Mouse (Mus musculus) bone marrow, adult 2 months (tissue): Measurements from ENCODE around the gene Prl2c5. TPM values are rescaled to one million over a fixed set of nuclear protein-coding genes. Genes with fewer than 3 reads are reported as not detected.
"Not testable (repeated sequence)": the region's sequence is repeated elsewhere in the genome, so short reads cannot be mapped to it uniquely, and the experiment has no call there.

Experiments
- H3K27ac ChIP-seq: fragments of 200-500 bp; 2 replicates; pipeline ENCODE4 v1.5.1; 2012; ENCODE audit warnings: low read depth, mild to moderate bottlenecking, control low read depth, inconsistent platforms, low read length; ENCODE audit not compliant: control insufficient read depth, poor library complexity, insufficient read depth
- H3K4me1 ChIP-seq: fragments of 200-500 bp; 2 replicates; pipeline ENCODE4 v1.6.1; 2011; ENCODE audit warnings: low read length; ENCODE audit not compliant: control insufficient read depth, insufficient read depth
- H3K4me3 ChIP-seq: fragments of 200-500 bp; replicated peaks from 2 replicates; pipeline ENCODE3; 2011; ENCODE audit warnings: mild to moderate bottlenecking, low read depth, low read length, control low read depth; ENCODE audit not compliant: control insufficient read depth
- WGBS: fragments of 180-500 bp; shearing (Covaris S2); methylation state at CpG from one replicate; pipeline ENCODE4 v1.1.7; 2018; 5-methylcytosine and 5-hydroxymethylcytosine counted together
- polyA plus RNA-seq: library from polyadenylated mRNA; stranded (reverse); fragments of >200 nt; gene quantifications from 2 replicates; pipeline ENCODE4 v1.2.4, GENCODE M21; 2011; ENCODE audit warnings: low replicate concordance; ENCODE audit not compliant: missing spikeins, insufficient read depth, insufficient read length

The Prl2c5 gene
- polyA plus RNA-seq: not detected in 2 replicates

- H3K4me1 ChIP-seq, H3K27ac ChIP-seq, H3K4me3 ChIP-seq: not testable (repeated sequence)
- WGBS: 55% methylated on average over 2 of the region's 2 CpGs
Observed at GRCm38 (mm10) chr13:13182415-13182814, at the start of gene Prl2c5. Prl2c5 (plus strand) TSS chr13:13182715.

- H3K4me3 ChIP-seq, H3K4me1 ChIP-seq, H3K27ac ChIP-seq: not testable (repeated sequence)
- 63% methylated on average over 5 of the region's 7 CpGs for WGBS
Observed at GRCm38 (mm10) chr13:13162777-13163485, 19.6 kb upstream of the Prl2c5 start.

GRCm38 (mm10) chr13:13168631-13169030, 13.9 kb upstream of the Prl2c5 start:
- H3K4me1 ChIP-seq, H3K27ac ChIP-seq, H3K4me3 ChIP-seq: not testable (repeated sequence)
- WGBS: 69% methylated on average over 2 of the region's 2 CpGs

GRCm38 (mm10) chr13:13173616-13174136, 8.8 kb upstream of the Prl2c5 start:
- not testable (repeated sequence) for H3K4me3 ChIP-seq, H3K4me1 ChIP-seq, H3K27ac ChIP-seq
- WGBS: 61% methylated on average over 1 of the region's 1 CpGs

- not testable (repeated sequence) for H3K27ac ChIP-seq, H3K4me1 ChIP-seq, H3K4me3 ChIP-seq
- 47% methylated on average over 2 of the region's 2 CpGs for WGBS
Observed at GRCm38 (mm10) chr13:13175736-13176135, 6.8 kb upstream of the Prl2c5 start.

GRCm38 (mm10) chr13:13211168-13211567, 28.7 kb downstream of the Prl2c5 start:
- H3K27ac ChIP-seq, H3K4me1 ChIP-seq, H3K4me3 ChIP-seq: not testable (repeated sequence)

GRCm38 (mm10) chr13:13216363-13216762, 33.8 kb downstream of the Prl2c5 start:
- not testable (repeated sequence) for H3K4me1 ChIP-seq, H3K4me3 ChIP-seq, H3K27ac ChIP-seq
- 69% methylated on average over 2 of the region's 2 CpGs for WGBS

GRCm38 (mm10) chr13:13220231-13220630, 37.7 kb downstream of the Prl2c5 start:
- whole genome bisulfite sequencing: 65% methylated on average over 5 of the region's 5 CpGs
- H3K27ac ChIP-seq, H3K4me1 ChIP-seq, H3K4me3 ChIP-seq: not testable (repeated sequence)

- WGBS: 0% methylated on average over 1 of the region's 1 CpGs
- not testable (repeated sequence) for H3K27ac ChIP-seq, H3K4me1 ChIP-seq, H3K4me3 ChIP-seq
Observed at GRCm38 (mm10) chr13:13237456-13237855, 54.9 kb downstream of the Prl2c5 start.

Other genes starting within 250 kb of the Prl2c5 start
- gene Prl2c2, start 177.3 kb upstream of the Prl2c5 start, polyA plus RNA-seq: not detected in 2 replicates
- gene Gpr137b, start 211.3 kb downstream of the Prl2c5 start, polyA plus RNA-seq: 3.5 and 5.5 TPM in 2 replicates